Mouse (Mus musculus) cortical plate, adult 2 months (tissue): ENCODE measurements around the gene Pllp.

Source experiments
- CTCF ChIP-seq: fragments of 200-500 bp; IDR thresholded peaks from 2 replicates; pipeline ENCODE4 v1.5.1; 2011; ENCODE audit warnings: mild to moderate bottlenecking, control low read depth, low read length; ENCODE audit not compliant: insufficient read depth; ENCODE audit errors: extremely low read depth
- POLR2A ChIP-seq: fragments of 200-500 bp; IDR thresholded peaks from 2 replicates; pipeline ENCODE4 v1.6.1; 2011; ENCODE audit warnings: mild to moderate bottlenecking, low read length, control low read depth; ENCODE audit not compliant: insufficient read depth; ENCODE audit errors: extremely low read depth

DNA sequence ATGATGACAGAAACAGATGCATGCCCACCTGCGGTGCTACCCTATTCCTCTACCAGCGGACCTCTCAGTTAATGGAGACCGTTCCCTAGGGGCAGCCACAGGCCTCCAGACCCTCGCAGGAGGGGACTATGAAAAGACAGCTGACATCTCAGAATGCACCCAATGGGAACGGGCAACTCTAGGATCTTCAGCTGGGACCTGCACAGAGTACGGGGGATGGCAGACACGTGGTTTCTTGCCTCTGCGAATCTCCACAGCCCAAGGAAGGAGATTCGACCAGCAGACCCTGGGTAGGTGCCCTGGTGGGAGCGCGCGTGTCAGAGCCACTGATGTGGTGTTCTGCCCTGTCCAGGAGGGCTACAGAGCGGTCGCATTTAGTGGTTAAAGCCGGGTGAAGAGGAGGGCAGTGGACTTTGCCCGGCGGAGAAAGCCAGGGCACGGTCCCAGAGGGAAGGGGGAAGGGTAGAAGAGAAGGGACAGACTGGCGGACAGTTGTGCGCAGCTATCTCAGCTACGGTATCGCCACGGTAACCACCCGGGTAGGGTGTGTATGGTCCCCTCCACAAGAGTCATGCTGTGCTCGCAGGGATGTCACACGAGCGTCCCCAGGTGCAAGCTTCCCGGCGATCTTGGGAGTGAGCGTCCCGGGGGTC is 611 bp downstream of the Pllp start:
- TF ChIP-seq POLR2A, result no peak
- TF ChIP-seq CTCF, result no peak
